22 mouse cellular contexts compared by ENCODE assay signal in the genomic region with DNA sequence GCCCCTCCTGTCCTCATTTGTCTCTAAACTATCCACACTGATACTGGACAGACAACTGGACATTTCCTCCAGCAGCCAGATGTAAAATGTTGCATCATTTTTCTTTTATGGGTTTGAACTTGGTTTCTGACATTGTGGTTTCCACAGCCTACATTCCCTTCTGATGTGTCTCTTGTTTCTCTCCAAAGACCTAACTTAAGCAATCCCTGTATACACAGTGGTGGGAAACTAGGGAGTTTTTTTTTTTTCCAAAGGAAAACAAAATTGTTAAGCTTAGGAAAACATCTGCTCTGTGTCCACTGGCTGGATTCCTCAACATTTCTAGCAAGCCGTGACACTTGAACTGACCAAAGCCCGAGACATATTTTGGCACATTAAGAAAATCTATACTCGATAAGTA. TPM values are rescaled to one million over a fixed set of nuclear protein-coding genes. Genes with fewer than 3 reads are reported as not detected.
DNase-seq lines count a peak whose midpoint lies in the region; ATAC-seq and TF ChIP-seq lines count a peak whose summit lies in the region.
"Had no signal": no experiment of that assay in that cellular context is flagged by ENCODE, and none has a peak within 500 bp of the region (broad histone marks: within the 10 kb centered on the region; RNA-seq: fewer than 3 reads in every experiment).

No protein-coding gene starts in this region.

- H3K27ac ChIP-seq in heart, postnatal 0 days (ENCODE audit: low read depth), result no peak overlapping the region
- peak overlapping the region; percentile 35; the same call in 1 of the 2 replicates for H3K27ac ChIP-seq in kidney, embryonic 16.5 days (ENCODE audit: low read length)
- no peak overlapping the region for H3K27ac ChIP-seq in midbrain, postnatal 0 days (ENCODE audit: low read depth, low read length)
- H3K27ac ChIP-seq: neural tube, embryonic 12.5 days had no signal

- H3K9ac ChIP-seq in heart, postnatal 0 days (replicated peaks; ENCODE audit: low read depth, low read length), result no peak overlapping the region
- H3K9ac ChIP-seq in kidney, embryonic 16.5 days (replicated peaks; ENCODE audit: low read length), result no peak overlapping the region
- H3K9ac ChIP-seq in midbrain, postnatal 0 days (replicated peaks; ENCODE audit: low read length, poor library complexity, severe bottlenecking), result no peak overlapping the region
- H3K9ac ChIP-seq: neural tube, embryonic 12.5 days had no signal

- no peaks in the 10 kb centered on the region for H3K36me3 ChIP-seq in heart, postnatal 0 days (replicated peaks; ENCODE audit: control insufficient read depth, insufficient read depth, low read length)
- H3K36me3 ChIP-seq in kidney, embryonic 16.5 days (ENCODE audit: insufficient read depth, low read length), result no peaks in the 10 kb centered on the region
- no peaks in the 10 kb centered on the region for H3K36me3 ChIP-seq in midbrain, postnatal 0 days (ENCODE audit: insufficient read depth, low read length)
- H3K36me3 ChIP-seq: neural tube, embryonic 12.5 days had no signal

- no peaks in the 10 kb centered on the region for H3K9me3 ChIP-seq in heart, postnatal 0 days (replicated peaks; ENCODE audit: control insufficient read depth, low read length)
- no peaks in the 10 kb centered on the region for H3K9me3 ChIP-seq in kidney, embryonic 16.5 days (ENCODE audit: low read length)
- H3K9me3 ChIP-seq in midbrain, postnatal 0 days (ENCODE audit: low read length), result no peaks in the 10 kb centered on the region
- H3K9me3 ChIP-seq: neural tube, embryonic 12.5 days had no signal

- no peak overlapping the region for H3K4me3 ChIP-seq in heart, postnatal 0 days (ENCODE audit: low read depth, low read length)
- H3K4me3 ChIP-seq in kidney, embryonic 16.5 days (ENCODE audit: low read length), result no peak overlapping the region
- no peak overlapping the region for H3K4me3 ChIP-seq in midbrain, postnatal 0 days (ENCODE audit: low read depth, low read length)
- H3K4me3 ChIP-seq: neural tube, embryonic 12.5 days had no signal

- peak; percentile 16 for DNase-seq in heart, postnatal 0 days (ENCODE audit: low spot score)
- DNase-seq in heart, postnatal 14 days, result no peak
- DNase-seq in lung, postnatal 25 days (ENCODE audit: low spot score), result peak; percentile 13
- DNase-seq in lung, postnatal 14 days, result no peak
- no peak for DNase-seq in midbrain, postnatal 0 days (ENCODE audit: low spot score)
- no peak for DNase-seq in ovary, postnatal 14 days (ENCODE audit: low spot score)
- no peak for DNase-seq in testis, postnatal 14 days (ENCODE audit: low spot score)
- DNase-seq: cerebellum, postnatal 10 days; embryo, embryonic 11 days; gastrocnemius, postnatal 36 days; heart, postnatal 10 days; layer of hippocampus, adult 9-11 months had no signal

- 57% methylated on average over 3 of the region's 3 CpGs for WGBS in heart, postnatal 0 days
- WGBS in kidney, embryonic 16.5 days, result 56% methylated on average over 3 of the region's 3 CpGs
- 76% methylated on average over 3 of the region's 3 CpGs for WGBS in midbrain, postnatal 0 days

- intact Hi-C loops in heart, postnatal 14 days (cut with DNase I), result no loop called here

- no peak for TF ChIP-seq CTCF in heart, postnatal 0 days (IDR thresholded peaks at IDR 0.05; ENCODE audit: low read depth)
- TF ChIP-seq CTCF in midbrain, postnatal 0 days (IDR thresholded peaks at IDR 0.05), result no peak

- no peak for TF ChIP-seq EP300 in heart, postnatal 0 days (IDR thresholded peaks at IDR 0.05; ENCODE audit: low read depth)

- H3K4me1 ChIP-seq in heart, postnatal 0 days (ENCODE audit: control insufficient read depth, insufficient read depth), result no peaks in the 10 kb centered on the region
- H3K4me1 ChIP-seq in kidney, embryonic 16.5 days (ENCODE audit: insufficient read depth, low read length), result no peaks in the 10 kb centered on the region
- H3K4me1 ChIP-seq in midbrain, postnatal 0 days (ENCODE audit: insufficient read depth, low read length), result no peaks in the 10 kb centered on the region
- H3K4me1 ChIP-seq: neural tube, embryonic 12.5 days had no signal

- no peak overlapping the region for H3K4me2 ChIP-seq in heart, postnatal 0 days (ENCODE audit: low read depth, low read length)
- no peak overlapping the region for H3K4me2 ChIP-seq in kidney, embryonic 16.5 days (replicated peaks; ENCODE audit: low read depth, low read length)
- no peak overlapping the region for H3K4me2 ChIP-seq in midbrain, postnatal 0 days (ENCODE audit: low read depth, low read length, poor library complexity, severe bottlenecking)
- H3K4me2 ChIP-seq: liver, embryonic 11.5 days; neural tube, embryonic 12.5 days had no signal

- ATAC-seq in heart, postnatal 0 days (ENCODE audit: insufficient read depth, low read depth), result no peak
- ATAC-seq in kidney, embryonic 16.5 days (ENCODE audit: low FRiP score, low TSS enrichment), result peak; percentile 63; the same call in 1 of the 2 replicates
- ATAC-seq in midbrain, postnatal 0 days (ENCODE audit: low FRiP score), result no peak
- ATAC-seq: activated CD4-positive, CD25-positive, alpha-beta regulatory T cell, adult 4 months; hindbrain, embryonic 16.5 days; midbrain, embryonic 16.5 days had no signal

- no peaks in the 10 kb centered on the region for H3K27me3 ChIP-seq in heart, postnatal 0 days (ENCODE audit: control insufficient read depth, insufficient read depth, low read length)
- H3K27me3 ChIP-seq in kidney, embryonic 16.5 days (ENCODE audit: insufficient read depth, low read length), result no peaks in the 10 kb centered on the region
- H3K27me3 ChIP-seq in midbrain, postnatal 0 days (ENCODE audit: insufficient read depth, low read length), result no peaks in the 10 kb centered on the region
- H3K27me3 ChIP-seq: neural tube, embryonic 12.5 days had no signal

RNA-seq across cellular contexts. Expression of a gene that starts 10.4 kb away (rescaled TPM):
- total RNA-seq in heart, postnatal 0 days (2014; rRNA removed; ENCODE audit: low replicate concordance), result not detected in 2 replicates
- polyA plus RNA-seq in heart, postnatal 0 days (2015; fragmentation: Nextera tagmentation; extraction: Ambion mirVana), result not detected in 2 replicates
- not detected for total RNA-seq in heart, postnatal 14 days (2021)
- not detected in 2 replicates for polyA plus RNA-seq in kidney, embryonic 16.5 days (2015; fragmentation: Nextera tagmentation; extraction: Ambion mirVana)
- total RNA-seq in midbrain, postnatal 0 days (2014; rRNA removed), result not detected in 2 replicates
- not detected in 2 replicates for polyA plus RNA-seq in midbrain, postnatal 0 days (2015; fragmentation: Nextera tagmentation; extraction: Ambion mirVana)
- total RNA-seq: adrenal gland, postnatal 4 days; gastrocnemius, postnatal 36 days; heart, postnatal 10 days; left cerebral cortex, postnatal 14 days; megakaryocyte progenitor cell, adult 5-6 weeks had no signal
- polyA plus RNA-seq: hindbrain, embryonic 16.5 days; liver, embryonic 11.5 days; midbrain, embryonic 16.5 days; neural tube, embryonic 12.5 days; small intestine, adult 2 months had no signal

Comparison
In these comparisons a context has a peak if more than half of its experiments do, and no peak if none do; other contexts are left out.
1. DNase-seq: peak in heart, postnatal 0 days (single experiment) and lung, postnatal 25 days (single experiment); none in heart, postnatal 14 days (0 of 2), lung, postnatal 14 days (single experiment), midbrain, postnatal 0 days (single experiment), ovary, postnatal 14 days (single experiment) and testis, postnatal 14 days (single experiment).